Mouse (Mus musculus): ENCODE results near the gene Edc3. TPM values are rescaled to one million over a fixed set of nuclear protein-coding genes. Genes with fewer than 3 reads are reported as not detected.

The Edc3 gene
- polyA plus RNA-seq, 1 experiment = 16.8 TPM

DNA sequence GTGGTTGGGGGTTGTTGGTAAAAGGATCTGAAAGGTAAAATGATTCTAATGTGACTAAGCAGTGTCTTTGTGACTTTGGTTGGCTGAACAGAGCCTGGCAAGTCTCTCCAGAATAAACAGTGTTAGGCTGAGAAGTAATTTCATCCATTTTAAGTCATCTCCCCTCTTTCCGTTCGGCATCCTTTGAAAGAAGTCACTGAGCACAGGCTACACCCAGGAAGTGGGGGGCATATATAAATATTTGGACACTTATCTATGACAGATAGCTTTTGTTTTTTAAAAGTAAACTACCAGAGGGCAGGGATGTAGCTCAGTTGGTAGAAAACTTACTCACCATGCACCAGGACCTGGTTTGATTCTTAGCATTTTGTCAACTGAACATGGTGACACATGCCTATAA, 19.7 kb upstream of the Edc3 start:
- H3K4me3 ChIP-seq (ENCODE audit: insufficient read depth, poor library complexity, severe bottlenecking) = no peak overlapping the region
- H3K36me3 ChIP-seq (ENCODE audit: control insufficient read depth, insufficient read depth) = no peaks in the 10 kb centered on the region
- no peaks in the 10 kb centered on the region for H3K79me3 ChIP-seq (ENCODE audit: low read depth)
- H3ac ChIP-seq (ENCODE audit: control insufficient read depth, insufficient read length, low read depth) = no peak overlapping the region
- no peaks in the 10 kb centered on the region for H3K27me3 ChIP-seq (ENCODE audit: control insufficient read depth, insufficient read depth, insufficient read length)
- H3K79me2 ChIP-seq (ENCODE audit: control insufficient read depth, insufficient read depth) = no peaks in the 10 kb centered on the region
- TF ChIP-seq MYOG (IDR thresholded peaks at IDR 0.05; ENCODE audit: control insufficient read depth, extremely low read depth, insufficient read length) (no peak), CTCF (IDR thresholded peaks at IDR 0.05; ENCODE audit: control insufficient read depth, insufficient read depth, insufficient read length) (no peak)

DNA sequence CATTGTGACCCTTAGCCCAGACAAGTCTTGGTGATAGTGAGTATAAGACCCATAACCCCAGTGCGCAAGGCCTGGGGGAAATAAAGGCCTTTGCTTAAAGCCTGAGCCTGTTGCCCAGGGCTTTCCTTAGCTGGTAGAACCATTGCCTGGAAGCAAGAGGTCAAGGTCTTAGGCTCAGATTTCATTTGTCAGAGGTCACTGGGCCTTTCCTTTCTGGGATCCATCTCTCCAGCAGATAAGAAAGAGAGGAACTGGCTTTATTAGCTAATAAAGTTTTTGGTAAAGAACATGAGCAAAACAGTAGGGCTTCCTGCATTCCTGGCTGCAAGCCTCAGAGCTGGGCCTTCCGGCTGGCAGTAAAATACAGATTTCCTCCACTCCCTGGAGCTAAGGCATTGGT, 14.2 kb upstream of the Edc3 start:
- H3K79me2 ChIP-seq (ENCODE audit: control insufficient read depth, insufficient read depth) = no peaks in the 10 kb centered on the region
- H3ac ChIP-seq (ENCODE audit: control insufficient read depth, insufficient read length, low read depth) = no peak overlapping the region
- H3K27me3 ChIP-seq (ENCODE audit: control insufficient read depth, insufficient read depth, insufficient read length) = peaks cover 19% of the 10 kb centered on the region
- H3K36me3 ChIP-seq (ENCODE audit: control insufficient read depth, insufficient read depth) = no peaks in the 10 kb centered on the region
- no peaks in the 10 kb centered on the region for H3K79me3 ChIP-seq (ENCODE audit: low read depth)
- no peak for TF ChIP-seq MYOG (IDR thresholded peaks at IDR 0.05; ENCODE audit: control insufficient read depth, extremely low read depth, insufficient read length)
- no peak for TF ChIP-seq CTCF (IDR thresholded peaks at IDR 0.05; ENCODE audit: control insufficient read depth, insufficient read depth, insufficient read length)
- TF ChIP-seq CEBPB (IDR thresholded peaks at IDR 0.05; ENCODE audit: low read depth) = no peak
- TF ChIP-seq MYOD1 (IDR thresholded peaks at IDR 0.05; ENCODE audit: control insufficient read depth, insufficient read length, low read depth) = no peak
- TF ChIP-seq FOSL1 (IDR thresholded peaks at IDR 0.05; ENCODE audit: insufficient read depth, low read length, poor library complexity, severe bottlenecking) = no peak
- TF ChIP-seq MAX (IDR thresholded peaks at IDR 0.05) = no peak
- no peak for TF ChIP-seq USF1 (IDR thresholded peaks at IDR 0.05; ENCODE audit: low read depth)
- no peak overlapping the region for H3K4me3 ChIP-seq (ENCODE audit: insufficient read depth, poor library complexity, severe bottlenecking)

DNA sequence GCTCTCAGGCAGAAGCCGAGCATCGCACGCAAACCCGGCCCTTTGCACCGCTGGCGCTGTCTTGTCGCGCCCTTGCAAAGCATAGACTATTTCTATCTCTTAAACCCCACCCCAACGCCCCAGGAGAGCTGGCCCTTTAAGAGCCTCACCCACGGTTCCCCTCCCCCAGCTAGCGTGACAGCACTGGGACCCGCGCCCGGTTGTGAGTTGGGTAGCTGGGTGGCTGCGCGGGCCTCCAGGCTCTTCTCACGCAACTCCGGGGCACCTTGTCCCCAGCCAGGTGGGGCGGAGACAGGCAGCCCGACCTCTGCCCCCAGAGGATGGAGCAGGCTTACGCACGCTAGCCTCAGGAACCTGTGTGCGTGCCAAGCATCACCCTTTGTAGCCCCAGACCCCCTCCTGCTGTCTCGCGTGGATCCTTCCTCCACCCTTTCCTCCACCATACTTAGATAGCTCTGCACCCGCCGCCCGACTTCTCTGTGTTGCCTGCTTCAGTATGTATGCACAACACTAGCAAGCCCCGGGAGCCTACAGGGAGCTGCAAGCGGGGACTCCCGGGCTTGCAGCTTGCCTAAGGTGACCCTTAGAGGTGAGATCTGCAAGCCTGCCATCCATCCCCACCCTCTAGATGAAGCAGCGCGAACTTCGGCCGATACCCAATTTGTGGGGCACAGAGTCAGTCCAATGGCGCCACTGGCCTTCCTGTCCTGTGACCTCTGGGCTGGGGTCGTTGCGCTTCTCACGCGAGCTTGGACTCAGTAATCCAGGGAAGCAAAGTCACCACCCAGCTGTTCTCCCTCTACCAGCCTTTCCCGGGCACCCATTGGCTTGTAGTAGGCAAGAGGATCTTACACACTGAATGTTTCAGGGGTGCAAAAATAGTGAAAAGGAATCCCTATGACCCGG, 11.7 kb upstream of the Edc3 start:
- H3K27me3 ChIP-seq (ENCODE audit: control insufficient read depth, insufficient read depth, insufficient read length) = peaks cover 19% of the 10 kb centered on the region
- TF ChIP-seq CTCF (IDR thresholded peaks at IDR 0.05; ENCODE audit: control insufficient read depth, insufficient read depth, insufficient read length) (no peak), MYOD1 (IDR thresholded peaks at IDR 0.05; ENCODE audit: control insufficient read depth, insufficient read length, low read depth) (no peak), MAX (IDR thresholded peaks at IDR 0.05) (no peak), CEBPB (IDR thresholded peaks at IDR 0.05; ENCODE audit: low read depth) (no peak), FOSL1 (IDR thresholded peaks at IDR 0.05; ENCODE audit: insufficient read depth, low read length, poor library complexity, severe bottlenecking) (no peak)

DNA sequence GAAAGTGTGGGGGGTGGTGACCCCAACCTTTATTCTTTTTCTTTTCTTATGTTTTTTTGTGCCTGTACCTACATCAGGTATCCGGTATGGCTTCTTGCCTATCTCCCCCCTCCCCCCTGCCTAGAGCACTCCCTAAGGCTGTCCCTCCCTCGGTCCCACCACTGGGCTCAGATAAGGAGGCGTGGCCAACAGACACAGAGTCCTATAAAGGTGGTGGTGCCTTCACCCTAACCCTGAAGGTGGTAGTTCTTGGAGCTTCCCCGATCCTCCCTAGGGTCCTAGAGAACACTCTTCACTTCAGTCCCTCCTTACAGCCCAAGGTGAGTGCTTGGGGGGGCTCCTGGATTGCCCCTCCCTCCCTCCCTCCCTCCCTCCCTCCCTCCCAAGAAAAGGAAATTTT, 11.0 kb upstream of the Edc3 start:
- TF ChIP-seq MAX (IDR thresholded peaks at IDR 0.05) (no peak), USF1 (IDR thresholded peaks at IDR 0.05; ENCODE audit: low read depth) (no peak), MYOD1 (IDR thresholded peaks at IDR 0.05; ENCODE audit: control insufficient read depth, insufficient read length, low read depth) (no peak), MYOG (IDR thresholded peaks at IDR 0.05; ENCODE audit: control insufficient read depth, extremely low read depth, insufficient read length) (no peak), FOSL1 (IDR thresholded peaks at IDR 0.05; ENCODE audit: insufficient read depth, low read length, poor library complexity, severe bottlenecking) (no peak), CEBPB (IDR thresholded peaks at IDR 0.05; ENCODE audit: low read depth) (no peak)
- H3K79me3 ChIP-seq (ENCODE audit: low read depth) = no peaks in the 10 kb centered on the region
- no peaks in the 10 kb centered on the region for H3K36me3 ChIP-seq (ENCODE audit: control insufficient read depth, insufficient read depth)
- peaks cover 19% of the 10 kb centered on the region for H3K27me3 ChIP-seq (ENCODE audit: control insufficient read depth, insufficient read depth, insufficient read length)
- no peak overlapping the region for H3ac ChIP-seq (ENCODE audit: control insufficient read depth, insufficient read length, low read depth)
- H3K79me2 ChIP-seq (ENCODE audit: control insufficient read depth, insufficient read depth) = no peaks in the 10 kb centered on the region
- no peak overlapping the region for H3K4me3 ChIP-seq (ENCODE audit: insufficient read depth, poor library complexity, severe bottlenecking)

More for the DNA sequence above, 11.7 kb upstream of the Edc3 start:
- Histone ChIP-seq H3K4me3 (ENCODE audit: insufficient read depth, poor library complexity, severe bottlenecking) (no peak overlapping the region), H3ac (ENCODE audit: control insufficient read depth, insufficient read length, low read depth) (no peak overlapping the region), H3K36me3 (ENCODE audit: control insufficient read depth, insufficient read depth) (no peaks in the 10 kb centered on the region), H3K79me2 (ENCODE audit: control insufficient read depth, insufficient read depth) (no peaks in the 10 kb centered on the region), H3K79me3 (ENCODE audit: low read depth) (no peaks in the 10 kb centered on the region)

DNA sequence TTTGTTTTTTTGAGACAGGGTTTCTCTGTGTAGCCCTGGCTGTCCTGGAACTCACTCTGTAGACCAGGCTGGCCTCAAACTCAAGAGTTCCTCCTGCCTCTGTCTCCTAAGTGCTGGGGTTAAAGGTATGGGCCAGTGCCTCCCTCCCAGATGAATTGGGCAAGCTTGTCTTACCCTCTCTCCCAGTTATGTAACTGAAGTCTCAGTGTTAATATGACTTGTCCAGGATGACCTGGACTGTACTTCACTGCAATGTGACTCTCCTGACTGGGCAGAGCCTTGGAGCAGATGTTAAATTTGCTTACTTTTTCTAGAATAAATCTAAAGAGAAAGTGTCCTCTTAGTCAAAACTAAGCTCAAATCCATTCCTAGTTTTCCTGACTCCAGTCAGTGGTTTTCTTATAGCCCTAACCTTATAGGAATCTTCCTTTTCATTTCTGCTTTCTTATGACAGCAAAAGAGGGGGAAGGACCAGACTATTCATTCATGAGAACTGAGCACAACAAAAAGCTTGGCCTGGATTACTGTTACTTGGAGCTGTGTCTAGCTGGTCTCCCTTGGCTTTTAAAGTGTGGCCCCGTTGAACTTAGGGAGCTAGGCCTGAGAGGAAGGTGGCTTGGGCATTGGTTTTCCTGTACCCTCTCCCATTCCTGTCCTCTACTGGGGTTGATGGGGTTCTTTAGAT, 9.7 kb upstream of the Edc3 start:
- H3K27me3 ChIP-seq (ENCODE audit: control insufficient read depth, insufficient read depth, insufficient read length) = peaks cover 19% of the 10 kb centered on the region
- H3K79me2 ChIP-seq (ENCODE audit: control insufficient read depth, insufficient read depth) = no peaks in the 10 kb centered on the region
- H3K36me3 ChIP-seq (ENCODE audit: control insufficient read depth, insufficient read depth) = no peaks in the 10 kb centered on the region
- H3K79me3 ChIP-seq (ENCODE audit: low read depth) = no peaks in the 10 kb centered on the region
- H3K4me3 ChIP-seq (ENCODE audit: insufficient read depth, poor library complexity, severe bottlenecking) = no peak overlapping the region
- H3ac ChIP-seq (ENCODE audit: control insufficient read depth, insufficient read length, low read depth) = no peak overlapping the region
- no peak for TF ChIP-seq USF1 (IDR thresholded peaks at IDR 0.05; ENCODE audit: low read depth)
- no peak for TF ChIP-seq MAX (IDR thresholded peaks at IDR 0.05)
- TF ChIP-seq FOSL1 (IDR thresholded peaks at IDR 0.05; ENCODE audit: insufficient read depth, low read length, poor library complexity, severe bottlenecking) = no peak
- TF ChIP-seq MYOG (IDR thresholded peaks at IDR 0.05; ENCODE audit: control insufficient read depth, extremely low read depth, insufficient read length) = no peak
- no peak for TF ChIP-seq MYOD1 (IDR thresholded peaks at IDR 0.05; ENCODE audit: control insufficient read depth, insufficient read length, low read depth)
- no peak for TF ChIP-seq CEBPB (IDR thresholded peaks at IDR 0.05; ENCODE audit: low read depth)
- no peak for TF ChIP-seq CTCF (IDR thresholded peaks at IDR 0.05; ENCODE audit: control insufficient read depth, insufficient read depth, insufficient read length)

All from C2C12 (cell line).